Mouse (Mus musculus) ovary, adult 18-20 months (tissue): ENCODE measurements around the gene Gfra4.
"Not testable (repeated sequence)": the region's sequence is repeated elsewhere in the genome, so short reads cannot be mapped to it uniquely, and the experiment has no call there.

Source experiments
- DNase-seq: peaks from one replicate; pipeline ENCODE4 v3.0.0; 2022; ENCODE audit warnings: low spot score, mixed read lengths

Gfra4 gene

GRCm38 (mm10) chr2:131052043-131052442 is 9.2 kb upstream of the Gfra4 start:
- DNase-seq: no peak

GRCm38 (mm10) chr2:131046025-131046424 is 3.1 kb upstream of the Gfra4 start:
- no peak for DNase-seq

- no peak for DNase-seq
Measured at GRCm38 (mm10) chr2:131044989-131045720, 2.3 kb upstream of the Gfra4 start.

DNA sequence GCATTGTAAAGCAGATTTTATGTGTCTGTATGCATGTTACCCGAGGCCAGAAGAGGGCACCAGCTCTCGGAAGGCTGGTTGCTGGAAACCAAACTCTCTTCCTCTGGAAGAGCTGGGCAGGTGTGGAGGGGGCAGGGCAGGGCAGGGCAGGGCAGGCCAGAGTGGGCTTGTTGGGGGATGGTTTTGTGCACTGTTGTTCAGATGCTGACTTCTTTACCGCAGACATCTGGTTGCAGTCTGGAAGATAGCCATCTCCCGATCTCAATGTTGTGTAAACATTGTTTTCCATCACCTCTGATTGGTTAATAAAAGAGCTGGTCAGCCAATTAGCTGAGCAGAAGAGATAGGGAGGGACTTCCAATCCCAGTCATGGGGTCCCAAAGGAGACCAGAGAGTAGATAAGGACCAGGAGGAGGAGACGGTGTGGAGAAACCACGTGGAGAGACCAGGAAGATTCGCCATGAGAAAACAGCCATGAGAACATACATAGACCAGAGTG is 1.5 kb upstream of the Gfra4 start:
- DNase-seq: no peak

DNA sequence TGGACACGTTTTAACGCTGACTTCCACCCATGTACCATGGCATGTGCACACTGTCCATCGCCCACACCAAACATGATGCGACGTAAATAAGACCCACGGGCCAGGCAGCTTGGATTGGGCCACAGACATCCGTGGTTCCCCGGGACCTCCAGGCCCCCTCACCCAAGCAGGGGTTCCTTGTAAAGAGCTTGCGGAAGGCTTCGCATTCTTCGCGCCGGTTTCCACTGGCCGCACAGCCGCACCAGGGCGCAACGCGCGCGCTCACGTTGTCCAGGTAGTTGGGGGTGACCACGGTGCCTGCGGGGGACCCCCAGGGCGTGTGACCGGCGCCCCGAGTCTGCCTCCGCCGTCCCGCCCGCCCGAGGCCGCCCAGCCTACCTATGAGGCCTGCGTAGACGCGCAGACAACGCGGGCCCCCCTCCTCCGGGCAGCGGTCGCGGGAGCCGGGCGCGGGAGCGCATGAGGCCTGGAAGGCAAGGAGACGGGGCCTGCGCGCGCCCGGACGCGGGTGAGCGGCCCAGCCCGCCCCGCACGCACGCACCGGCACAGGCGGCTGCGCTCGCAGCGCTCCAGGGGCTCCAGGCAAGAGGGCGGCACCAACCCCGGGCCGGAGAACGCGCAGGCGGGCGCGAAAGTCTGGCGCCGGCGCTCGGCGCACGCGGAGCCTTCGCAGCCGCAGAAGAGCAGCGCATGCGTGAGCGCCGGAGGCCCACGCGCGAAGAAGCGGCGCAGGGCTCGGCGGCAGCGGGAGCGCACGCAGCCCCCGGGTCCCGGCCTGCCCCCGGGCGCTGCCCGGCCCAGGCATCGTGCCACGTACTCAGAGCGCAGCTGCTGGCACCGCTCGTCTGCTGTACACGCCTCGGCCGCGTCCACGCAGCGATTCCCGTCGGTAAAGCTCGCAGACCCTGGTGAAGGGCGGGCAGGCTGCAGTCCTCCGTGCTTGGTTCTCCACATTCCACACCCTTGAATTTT is 1.7 kb downstream of the Gfra4 start:
- DNase-seq: no peak

DNA sequence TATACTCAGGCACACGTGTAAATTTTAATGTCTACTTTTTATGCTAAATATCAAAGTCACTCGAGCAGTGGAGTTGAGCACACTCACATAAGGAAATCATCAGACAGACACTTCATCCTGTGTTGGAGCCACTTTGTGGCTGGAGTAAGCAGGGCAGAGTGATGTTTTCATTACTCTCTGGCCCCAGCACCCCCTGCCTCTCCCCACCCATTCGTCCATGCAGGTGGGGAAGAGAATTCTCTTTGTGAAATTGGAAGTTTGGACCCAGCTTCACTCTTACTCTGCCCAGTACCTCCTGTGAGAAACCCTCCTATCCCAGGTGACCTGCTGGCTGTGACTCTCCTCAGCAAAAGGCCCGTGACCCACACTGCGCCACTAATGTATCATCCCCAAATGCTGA is 4.2 kb downstream of the Gfra4 start:
- DNase-seq: no peak

- no peak for DNase-seq
Measured at GRCm38 (mm10) chr2:131038197-131038596, 4.7 kb downstream of the Gfra4 start.

DNA sequence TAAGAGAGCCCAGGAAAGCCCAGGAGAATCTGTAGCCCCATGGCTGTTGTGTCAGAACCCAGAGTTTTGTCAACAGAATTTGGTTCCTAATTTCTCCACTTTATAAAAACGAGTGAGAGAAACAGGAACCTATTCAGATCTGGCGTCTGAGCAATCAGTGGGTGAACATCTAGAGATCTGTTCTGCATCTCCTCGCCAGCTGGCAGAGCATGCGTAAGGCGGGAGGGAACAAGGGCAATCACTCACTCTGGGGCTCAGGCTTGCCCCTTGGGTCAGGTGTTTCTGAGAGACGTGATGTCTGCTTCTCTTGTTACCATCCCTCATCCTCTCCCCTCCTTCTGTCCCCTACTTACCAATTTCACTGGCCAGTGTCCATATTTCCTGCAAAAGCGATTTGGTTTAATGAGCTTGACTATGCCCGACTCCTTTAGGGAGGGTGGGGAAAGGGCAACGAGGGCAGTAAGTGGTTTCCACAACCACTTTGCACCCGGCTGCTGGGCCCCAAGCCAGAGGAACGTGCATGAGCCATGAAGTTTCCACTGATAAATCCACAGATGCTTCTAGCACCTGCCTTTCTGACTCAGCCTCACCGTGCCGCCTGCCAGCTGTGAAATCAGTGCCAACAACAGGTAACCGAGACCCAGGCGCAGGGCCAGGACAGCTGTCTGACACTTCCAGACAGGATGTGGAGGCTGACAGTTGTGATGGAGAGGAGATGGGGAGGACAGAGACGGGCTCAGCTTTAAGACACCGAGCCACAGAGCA is 5.5 kb downstream of the Gfra4 start:
- no peak for DNase-seq

DNA sequence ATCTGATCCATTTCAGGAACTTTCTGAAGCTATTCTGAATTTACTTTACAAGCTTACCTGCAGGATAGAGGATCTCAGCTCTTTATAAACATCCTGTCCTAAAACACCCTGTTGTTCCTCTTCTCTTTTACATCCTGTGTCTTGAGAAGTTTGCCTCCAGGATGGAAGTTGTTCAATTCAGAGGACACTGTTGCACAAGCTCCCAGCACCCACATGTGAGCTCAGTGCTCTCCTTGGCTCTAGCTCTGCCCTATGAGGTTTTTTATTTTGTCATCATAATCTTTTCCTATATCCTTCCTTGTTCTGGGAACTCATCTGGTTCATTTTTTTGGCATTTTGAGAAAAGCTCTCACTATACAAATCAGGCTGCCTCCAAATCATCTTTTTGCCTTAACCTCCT is 6.1 kb downstream of the Gfra4 start:
- DNase-seq: no peak

DNA sequence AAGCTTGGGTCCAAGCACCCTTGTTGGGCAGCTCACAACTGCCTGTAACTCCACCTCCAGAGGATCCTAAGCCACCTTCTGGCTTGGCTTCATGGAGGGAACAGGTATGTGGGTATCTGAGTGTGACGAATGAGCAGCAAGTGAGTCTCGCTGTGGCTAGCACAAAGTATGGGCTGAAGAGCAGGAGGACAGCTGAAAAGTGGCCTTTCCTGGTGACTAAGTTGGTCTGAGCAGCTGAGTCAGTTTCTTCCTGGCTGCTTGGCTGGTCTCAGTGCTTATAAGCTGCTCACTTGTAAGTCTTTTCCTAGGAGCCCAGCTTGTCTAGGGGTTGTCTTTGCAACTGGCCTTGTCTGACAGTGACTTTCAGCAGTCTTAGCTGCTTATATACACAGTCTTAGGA is 6.5 kb downstream of the Gfra4 start:
- no peak for DNase-seq

- not testable (repeated sequence) for DNase-seq
Measured at GRCm38 (mm10) chr2:131031406-131031805, 11.5 kb downstream of the Gfra4 start.

- DNase-seq: no peak
Measured at GRCm38 (mm10) chr2:131030998-131031397, 11.9 kb downstream of the Gfra4 start.

- DNase-seq: no peak
Measured at GRCm38 (mm10) chr2:131030561-131030960, 12.3 kb downstream of the Gfra4 start.

DNA sequence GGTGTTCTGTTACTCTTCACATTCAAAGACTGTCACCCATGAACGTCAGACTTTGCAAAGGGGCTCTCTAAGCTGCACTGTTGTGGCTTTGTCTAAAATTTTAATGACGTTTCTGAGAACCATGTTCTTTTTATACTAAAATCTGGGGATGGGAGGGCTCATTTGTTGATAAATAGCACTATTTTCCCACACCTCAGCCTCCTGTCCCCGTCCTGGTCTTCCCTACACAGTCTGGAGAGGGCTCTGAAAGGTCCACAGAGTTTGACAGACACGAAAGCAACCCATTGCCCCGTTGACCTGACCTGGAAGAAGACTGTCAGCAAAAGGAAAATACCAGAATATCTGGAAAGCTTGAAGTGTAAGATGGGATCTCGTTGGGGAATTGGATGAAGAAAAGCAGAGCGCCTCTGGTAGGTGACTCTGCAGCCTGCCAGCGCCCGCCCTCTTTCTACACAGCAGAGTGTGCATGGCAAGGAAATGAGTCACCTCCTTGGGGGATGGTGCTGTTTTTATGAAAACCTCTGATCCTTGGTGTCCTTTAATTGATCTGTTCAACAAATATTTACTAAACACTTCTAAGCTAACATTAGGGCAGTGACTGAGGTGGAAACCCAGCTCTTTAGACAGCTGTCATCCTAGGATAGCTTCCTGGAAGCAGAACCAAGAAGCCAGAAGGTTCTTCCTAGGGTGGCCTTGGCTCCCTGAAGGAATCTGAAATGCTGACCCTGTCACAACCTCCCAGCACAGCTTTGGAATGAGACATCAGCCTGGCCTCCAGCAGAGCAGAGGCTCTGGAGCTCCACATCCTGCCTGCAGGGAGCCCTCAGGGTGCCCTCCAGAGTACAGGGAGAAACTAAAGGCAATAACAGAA is 13.6 kb downstream of the Gfra4 start:
- DNase-seq: no peak

GRCm38 (mm10) chr2:131026941-131027340 is 15.9 kb downstream of the Gfra4 start:
- no peak for DNase-seq

DNA sequence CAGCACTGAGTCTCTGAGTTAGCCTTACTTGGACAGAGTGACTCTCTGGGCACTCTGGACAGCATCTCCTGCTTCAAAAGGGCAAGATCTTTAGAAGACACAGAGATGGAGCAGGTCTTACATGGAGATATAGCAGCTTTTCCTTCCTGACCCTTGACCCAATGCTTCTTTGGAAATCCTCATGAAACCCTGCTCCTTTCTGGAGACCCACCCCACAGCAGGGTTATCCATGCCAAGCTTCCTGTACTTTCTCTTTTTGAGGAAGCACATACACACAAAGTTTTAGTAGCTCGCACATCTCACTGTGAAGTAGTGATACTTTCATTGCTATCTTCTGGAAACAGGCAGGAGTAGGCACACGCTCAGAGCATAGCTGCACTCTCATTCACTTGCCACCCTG is 17.7 kb downstream of the Gfra4 start:
- DNase-seq: no peak

DNA sequence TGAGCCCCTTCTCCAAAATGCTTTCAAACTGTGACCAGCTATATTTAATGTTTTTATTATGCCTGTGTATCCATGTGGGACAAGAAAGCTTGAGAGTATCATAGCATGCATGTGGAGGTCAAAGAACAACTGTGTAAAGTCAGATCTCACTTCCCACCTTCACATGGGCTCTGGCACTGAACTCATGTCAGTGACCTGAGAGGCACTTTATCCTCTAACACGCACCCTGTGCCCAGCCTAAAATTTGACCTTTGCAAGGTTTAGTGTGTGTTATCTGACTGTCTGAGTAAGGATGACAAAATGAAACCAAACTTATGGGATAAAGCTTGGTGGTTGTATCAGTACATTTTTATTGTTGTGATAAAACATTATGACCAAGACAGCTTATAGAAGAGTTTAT is 32.3 kb downstream of the Gfra4 start:
- DNase-seq: no peak

DNA sequence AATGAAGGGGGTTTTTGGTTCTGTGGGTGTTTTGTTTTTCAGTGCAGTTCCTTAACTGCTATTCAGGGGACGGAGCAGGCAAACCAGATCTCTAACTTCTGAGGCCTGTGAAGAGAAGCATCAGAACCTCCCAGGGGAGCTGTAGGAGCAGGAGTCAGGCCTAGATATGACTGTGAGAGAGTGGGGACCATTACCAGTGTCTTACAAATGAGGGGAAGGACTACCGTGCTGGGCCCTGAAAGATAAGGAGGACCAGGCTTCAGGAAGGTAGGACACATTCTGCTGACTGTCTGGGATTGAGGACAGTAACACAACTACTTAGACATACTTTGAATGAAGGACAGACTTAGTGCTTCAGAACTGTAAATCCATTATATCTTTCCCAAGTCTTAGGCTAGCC is 33.8 kb downstream of the Gfra4 start:
- no peak for DNase-seq

DNA sequence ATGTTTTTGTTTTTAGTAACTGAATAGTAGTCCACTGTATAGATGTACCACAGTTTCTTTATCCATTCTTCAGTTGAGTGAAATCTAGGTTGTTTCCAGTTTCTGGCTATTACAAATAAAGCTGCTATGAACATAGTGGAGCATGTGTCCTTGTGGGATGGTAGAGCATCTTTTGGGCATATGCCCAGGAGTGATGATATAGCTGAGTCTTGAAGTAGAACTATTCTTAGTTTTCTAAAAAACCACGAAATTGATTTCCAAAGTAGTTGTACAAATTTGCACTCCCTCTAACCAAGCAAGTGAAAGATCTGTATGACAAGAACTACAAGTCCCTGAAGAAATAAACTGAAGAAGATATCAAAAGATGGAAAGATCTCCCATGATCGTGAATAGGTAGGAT is 50.1 kb downstream of the Gfra4 start:
- no peak for DNase-seq
